ENCODE assay signal across 15 mouse cellular contexts in genomic region chr9:113759684-113760083, GRCm38 (mm10). TPM values are rescaled to one million over a fixed set of nuclear protein-coding genes. Genes with fewer than 3 reads are reported as not detected.
DNase-seq lines count a peak whose midpoint lies in the region; TF ChIP-seq lines count a peak whose summit lies in the region.
"Had no signal": no experiment of that assay in that cellular context is flagged by ENCODE, and none has a peak within 500 bp of the region (broad histone marks: within the 10 kb centered on the region; RNA-seq: fewer than 3 reads in every experiment).

No protein-coding gene starts in this region.

- no peak overlapping the region for H3K4me3 ChIP-seq in layer of hippocampus, adult 2 months
- H3K4me3 ChIP-seq: embryonic facial prominence, embryonic 10.5 days; heart, embryonic 12.5 days had no signal

- peak; percentile 59 for TF ChIP-seq CTCF in layer of hippocampus, adult 2 months (conservative IDR thresholded peaks at IDR 0.05)

- no peak for DNase-seq in layer of hippocampus, adult 2 months (ENCODE audit: low spot score in 2 of 2)
- no peak for DNase-seq in layer of hippocampus, adult 8-10 months (ENCODE audit: low spot score in 2 of 2)
- DNase-seq in thymus, postnatal 4 days = peak; percentile 22
- DNase-seq in thymus, postnatal 25 days = no peak
- peak; percentile 24 for DNase-seq in WW6 (ENCODE audit: low read depth, low spot score)
- DNase-seq in urinary bladder, adult 18-20 months (ENCODE audit: low spot score in 2 of 2) = no peak
- no peak for DNase-seq in cerebellum, adult 8-10 months
- DNase-seq: adrenal gland, postnatal 25 days; cerebellum, postnatal 36 days; gastrocnemius, postnatal 25 days; heart, postnatal 4 days; kidney, postnatal 10 days; right cerebral cortex, postnatal 4 days had no signal

- no peak overlapping the region for H3K27ac ChIP-seq in layer of hippocampus, adult 2 months
- H3K27ac ChIP-seq: embryonic facial prominence, embryonic 10.5 days had no signal

RNA-seq across cellular contexts. Expression of gene Clasp2, which starts 18.4 kb away (rescaled TPM):
- total RNA-seq in layer of hippocampus, adult 2 months (2021) = 100 to 1,000 TPM; 199 to 202 TPM
- total RNA-seq in layer of hippocampus, adult 8-10 months (2022) = 100 to 1,000 TPM; 189 to 217 (median 199) TPM

RNA-seq across cellular contexts. Expression of gene Pdcd6ip, which starts 51.6 kb away (rescaled TPM):
- 10 to 100 TPM; 58.9 to 66.1 TPM for total RNA-seq in layer of hippocampus, adult 2 months (2021)
- total RNA-seq in layer of hippocampus, adult 8-10 months (2022) = 10 to 100 TPM; 65.8 to 74.4 (median 68.9) TPM

Comparison
In these comparisons a context has a peak if more than half of its experiments do, and no peak if none do; other contexts are left out.
1. DNase-seq: peak in thymus, postnatal 4 days (single experiment) and WW6 (single experiment); none in layer of hippocampus, adult 2 months (0 of 2), layer of hippocampus, adult 8-10 months (0 of 2), thymus, postnatal 25 days (single experiment), urinary bladder, adult 18-20 months (0 of 2) and cerebellum, adult 8-10 months (single experiment).